Mouse (Mus musculus) T-cell, adult 2 months (primary cell): ENCODE data around the gene Cdiptos.

Experiments used
- DNase-seq: peaks from one replicate; pipeline ENCODE4 v3.0.0; 2022; ENCODE audit warnings: low spot score

Gene Cdiptos

GRCm38 (mm10) chr7:126923999-126924398 lies 51.9 kb downstream of the Cdiptos start:
- no peak for DNase-seq

GRCm38 (mm10) chr7:126922624-126923060 lies 53.3 kb downstream of the Cdiptos start, which contains the start of gene Tmem219:
Tmem219 (minus strand) TSS chr7:126922917.
- no peak for DNase-seq
